Mouse (Mus musculus) hindbrain, embryonic 14.5 days (tissue): ENCODE data around the gene Pld5. TPM values are rescaled to one million over a fixed set of nuclear protein-coding genes. Genes with fewer than 3 reads are reported as not detected.

ENCODE experiments used
- ATAC-seq: fragments of 200-750 bp; cut with Nextera tagmentation; 2 replicates; pipeline ENCODE4 v1.8.0; 2017; ENCODE audit warnings: moderate number of reproducible peaks, mild to moderate bottlenecking, moderate TSS enrichment, moderate library complexity; ENCODE audit not compliant: low FRiP score
- DNase-seq: peaks from one replicate; pipeline ENCODE4 v3.0.0-alpha.2; 2015; ENCODE audit warnings: low spot score
- H3K27ac ChIP-seq: fragments of 300-500 bp; sonication (generic); 2 replicates; pipeline ENCODE4 v1.5.1; 2014; ENCODE audit warnings: mild to moderate bottlenecking, moderate library complexity
- H3K27me3 ChIP-seq: fragments of 300-500 bp; sonication (generic); 2 replicates; pipeline ENCODE4 v1.6.1; 2014; ENCODE audit warnings: mild to moderate bottlenecking, low read length, mixed read lengths; ENCODE audit not compliant: control insufficient read depth, insufficient read depth
- H3K36me3 ChIP-seq: fragments of 300-500 bp; sonication (generic); replicated peaks from 2 replicates; pipeline ENCODE4 v1.6.1; 2014; ENCODE audit not compliant: control insufficient read depth, insufficient read depth
- H3K4me1 ChIP-seq: fragments of 300-500 bp; sonication (generic); replicated peaks from 2 replicates; pipeline ENCODE4 v1.6.1; 2014; ENCODE audit warnings: antibody characterized with exemption, low read length, mixed read lengths; ENCODE audit not compliant: control insufficient read depth, insufficient read depth
- H3K4me2 ChIP-seq: fragments of 300-500 bp; sonication (generic); replicated peaks from 2 replicates; pipeline ENCODE4 v1.6.1; 2014; ENCODE audit warnings: mild to moderate bottlenecking, moderate library complexity
- H3K4me3 ChIP-seq: fragments of 300-500 bp; sonication (generic); replicated peaks from 2 replicates; pipeline ENCODE4 v1.5.1; 2014; ENCODE audit warnings: mild to moderate bottlenecking, low read length
- H3K9ac ChIP-seq: fragments of 300-500 bp; sonication (generic); 2 replicates; pipeline ENCODE4 v1.6.1; 2014
- H3K9me3 ChIP-seq: fragments of 300-500 bp; sonication (generic); 2 replicates; pipeline ENCODE4 v1.6.1; 2016; ENCODE audit warnings: low read length; ENCODE audit not compliant: control insufficient read depth
- WGBS: fragments of 180-500 bp; shearing (Covaris S2); extraction: QIAGEN DNeasy Blood & Tissue Kit; methylation state at CpG from one replicate; pipeline ENCODE4 v1.1.7; 2014; 5-methylcytosine and 5-hydroxymethylcytosine counted together
- polyA plus RNA-seq: library from polyadenylated mRNA; unstranded; fragments of >200 nt; fragmentation: Nextera tagmentation; extraction: Ambion mirVana; gene quantifications from 2 replicates; pipeline ENCODE4 v1.2.1, GENCODE M21; 2014

The Pld5 gene
- polyA plus RNA-seq, 1 experiment from 2014 or later = 5.5 TPM

DNA sequence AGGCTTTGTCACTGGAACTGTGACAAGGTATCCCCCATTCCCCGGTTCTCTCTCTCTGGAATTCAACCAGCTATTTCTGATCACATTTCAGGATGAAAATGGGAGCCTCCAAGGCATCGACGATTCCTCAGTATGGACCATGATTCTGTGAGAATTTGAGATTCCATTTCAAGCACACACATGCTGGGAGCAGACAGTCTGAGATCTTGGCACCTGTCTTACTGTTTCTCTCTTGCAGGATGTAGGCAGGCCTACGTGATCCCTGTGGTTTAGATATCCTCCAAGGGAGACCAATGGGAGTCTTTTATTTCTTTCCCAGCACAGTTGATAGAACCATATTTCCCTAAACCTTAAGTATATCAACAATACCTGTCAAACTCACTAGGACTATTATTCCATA is 159.5 kb downstream of the Pld5 start:
- Histone ChIP-seq H3K27ac (no peak overlapping the region), H3K9me3 (no peaks in the 10 kb centered on the region), H3K36me3 (no peaks in the 10 kb centered on the region), H3K4me1 (no peaks in the 10 kb centered on the region), H3K4me2 (no peak overlapping the region), H3K27me3 (no peaks in the 10 kb centered on the region), H3K9ac (no peak overlapping the region), H3K4me3 (no peak overlapping the region)
- WGBS = 88% methylated on average over 4 of the region's 4 CpGs
- ATAC-seq = no peak
- DNase-seq = no peak

- H3K4me2 ChIP-seq = no peak overlapping the region
- 29% methylated on average over 7 of the region's 7 CpGs for WGBS
- H3K27me3 ChIP-seq = no peaks in the 10 kb centered on the region
Observed at GRCm38 (mm10) chr1:176098685-176099320, 176.3 kb downstream of the Pld5 start.

GRCm38 (mm10) chr1:176092119-176092518 is 183.0 kb downstream of the Pld5 start:
- Histone ChIP-seq H3K9ac (no peak overlapping the region), H3K27me3 (no peaks in the 10 kb centered on the region), H3K4me2 (no peak overlapping the region), H3K36me3 (no peaks in the 10 kb centered on the region), H3K4me1 (no peaks in the 10 kb centered on the region), H3K27ac (no peak overlapping the region), H3K4me3 (no peak overlapping the region), H3K9me3 (no peaks in the 10 kb centered on the region)
- 90% methylated on average over 2 of the region's 2 CpGs for WGBS
- no peak for DNase-seq
- ATAC-seq = no peak

More at GRCm38 (mm10) chr1:176098685-176099320, 176.3 kb downstream of the Pld5 start:
- peaks cover 13% of the 10 kb centered on the region for H3K4me1 ChIP-seq
- ATAC-seq (peak; percentile 91), DNase-seq (peak; percentile 80)
- no peaks in the 10 kb centered on the region for H3K36me3 ChIP-seq
- no peaks in the 10 kb centered on the region for H3K9me3 ChIP-seq
- no peak overlapping the region for H3K9ac ChIP-seq
- H3K27ac ChIP-seq = peak overlapping the region; percentile 47
- H3K4me3 ChIP-seq = no peak overlapping the region

DNA sequence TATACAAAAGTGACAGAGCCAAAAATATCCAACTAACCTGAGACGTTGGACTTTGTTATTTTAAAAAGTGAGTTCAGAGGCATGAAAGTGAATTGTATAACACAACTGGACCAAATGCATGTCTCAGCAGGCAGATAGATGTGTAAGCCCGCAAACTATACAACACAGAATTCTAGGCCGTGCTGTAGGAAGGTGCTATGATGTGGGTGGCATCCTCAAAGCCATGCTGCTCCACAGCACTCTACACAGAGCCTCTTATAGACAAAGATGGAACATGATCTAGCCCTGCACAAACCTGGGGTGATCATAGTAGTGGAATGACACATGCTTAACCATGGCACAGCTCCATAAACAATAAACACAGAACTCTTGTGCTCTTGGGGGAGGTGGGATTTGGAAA is 185.7 kb downstream of the Pld5 start:
- no peak for DNase-seq
- no peak overlapping the region for H3K27ac ChIP-seq
- no peaks in the 10 kb centered on the region; the same call in 1 of the 2 replicates for H3K4me1 ChIP-seq
- no peaks in the 10 kb centered on the region for H3K36me3 ChIP-seq
- H3K27me3 ChIP-seq = no peaks in the 10 kb centered on the region
- H3K4me2 ChIP-seq = no peak overlapping the region
- 93% methylated on average over 3 of the region's 3 CpGs for WGBS
- no peaks in the 10 kb centered on the region for H3K9me3 ChIP-seq
- H3K4me3 ChIP-seq = no peak overlapping the region
- ATAC-seq = no peak
- no peak overlapping the region for H3K9ac ChIP-seq

DNA sequence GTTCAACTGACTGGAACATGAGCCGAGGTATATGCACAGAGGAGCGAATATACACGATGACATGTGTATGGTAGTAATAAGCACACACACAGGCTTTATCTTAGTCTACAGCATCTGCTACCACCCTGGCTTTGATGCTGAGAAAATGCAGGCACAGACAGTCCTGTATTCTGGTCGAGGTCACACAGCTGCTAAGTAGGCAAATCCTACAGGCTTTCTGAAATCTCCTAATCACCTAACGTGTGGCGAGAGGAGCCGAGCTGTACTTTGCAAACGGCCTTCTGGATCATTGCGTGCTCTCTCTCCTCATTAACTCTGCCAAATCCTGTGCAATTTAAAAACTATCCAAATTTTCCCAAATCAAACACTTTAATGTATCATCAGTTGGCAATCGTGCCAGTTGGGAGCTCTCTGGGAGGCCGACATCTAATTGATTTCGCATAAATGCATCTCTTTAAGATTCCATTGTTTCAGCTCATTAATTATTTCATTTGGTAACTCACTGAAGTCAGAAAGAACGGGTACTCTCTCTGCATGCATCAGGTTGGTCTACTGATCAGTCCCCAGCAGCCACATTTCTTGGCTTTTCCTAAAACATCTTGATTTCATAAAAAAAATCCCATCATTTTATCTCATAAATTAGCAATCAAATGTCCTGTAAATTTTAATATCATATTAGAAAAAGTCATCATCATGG is 189.0 kb downstream of the Pld5 start:
- Histone ChIP-seq H3K4me1 (peaks cover 10% of the 10 kb centered on the region), H3K27me3 (no peaks in the 10 kb centered on the region), H3K27ac (peak overlapping the region; percentile 28; the same call in 1 of the 2 replicates), H3K36me3 (no peaks in the 10 kb centered on the region), H3K4me3 (no peak overlapping the region), H3K9ac (no peak overlapping the region), H3K4me2 (no peak overlapping the region), H3K9me3 (no peaks in the 10 kb centered on the region)
- 53% methylated on average over 13 of the region's 13 CpGs for WGBS
- ATAC-seq (peak; percentile 70), DNase-seq (peak; percentile 32)

DNA sequence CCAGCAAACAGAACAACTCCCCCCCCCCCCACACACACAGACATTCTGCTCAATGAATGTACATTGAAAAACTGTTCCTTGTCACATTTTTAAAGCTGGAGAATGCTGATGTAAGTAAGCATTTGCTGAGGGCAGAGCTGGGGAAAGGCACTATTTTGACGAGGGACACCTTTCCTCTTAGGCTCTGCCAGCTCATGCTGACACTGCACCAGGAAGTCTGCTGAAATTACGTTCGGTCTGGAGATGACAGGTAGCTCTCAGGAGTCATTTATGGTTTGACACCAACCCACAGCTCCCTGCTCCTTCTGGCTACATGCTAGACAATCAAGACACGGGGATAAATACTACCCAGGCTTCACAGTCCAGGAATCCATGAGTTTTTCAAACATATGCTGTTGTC is 192.8 kb downstream of the Pld5 start:
- Histone ChIP-seq H3K9ac (no peak overlapping the region), H3K4me3 (no peak overlapping the region), H3K9me3 (no peaks in the 10 kb centered on the region), H3K27me3 (no peaks in the 10 kb centered on the region), H3K27ac (peak overlapping the region; percentile 71), H3K4me1 (peaks cover 13% of the 10 kb centered on the region), H3K36me3 (no peaks in the 10 kb centered on the region), H3K4me2 (no peak overlapping the region)
- ATAC-seq (no peak), DNase-seq (no peak)
- WGBS = 49% methylated on average over 4 of the region's 4 CpGs

GRCm38 (mm10) chr1:176080969-176081368 is 194.1 kb downstream of the Pld5 start:
- no peak overlapping the region for H3K9ac ChIP-seq
- no peak overlapping the region for H3K4me2 ChIP-seq
- peaks cover 13% of the 10 kb centered on the region for H3K4me1 ChIP-seq
- H3K27ac ChIP-seq = no peak overlapping the region; the same call in 1 of the 2 replicates
- H3K36me3 ChIP-seq = no peaks in the 10 kb centered on the region
- H3K9me3 ChIP-seq = no peaks in the 10 kb centered on the region
- WGBS = 58% methylated on average over 2 of the region's 2 CpGs
- H3K4me3 ChIP-seq = no peak overlapping the region
- ATAC-seq (no peak), DNase-seq (no peak)
- H3K27me3 ChIP-seq = no peaks in the 10 kb centered on the region

- Histone ChIP-seq H3K4me3 (no peak overlapping the region), H3K9ac (no peak overlapping the region), H3K36me3 (no peaks in the 10 kb centered on the region), H3K4me2 (no peak overlapping the region), H3K4me1 (peaks cover 26% of the 10 kb centered on the region), H3K9me3 (no peaks in the 10 kb centered on the region), H3K27ac (no peak overlapping the region), H3K27me3 (no peaks in the 10 kb centered on the region)
- DNase-seq (no peak), ATAC-seq (no peak)
- WGBS = 83% methylated on average over 7 of the region's 7 CpGs
Observed at GRCm38 (mm10) chr1:176078410-176078809, 196.7 kb downstream of the Pld5 start.

GRCm38 (mm10) chr1:176076799-176077198 is 198.3 kb downstream of the Pld5 start:
- no peaks in the 10 kb centered on the region for H3K36me3 ChIP-seq
- H3K27ac ChIP-seq = no peak overlapping the region
- ATAC-seq (no peak), DNase-seq (no peak)
- H3K4me1 ChIP-seq = peaks cover 16% of the 10 kb centered on the region
- no peak overlapping the region for H3K4me3 ChIP-seq
- no peak overlapping the region for H3K9ac ChIP-seq
- H3K9me3 ChIP-seq = no peaks in the 10 kb centered on the region
- H3K27me3 ChIP-seq = no peaks in the 10 kb centered on the region
- H3K4me2 ChIP-seq = no peak overlapping the region
